Comparison of ENCODE assay signal across 8 mouse cellular contexts in the genomic region with DNA sequence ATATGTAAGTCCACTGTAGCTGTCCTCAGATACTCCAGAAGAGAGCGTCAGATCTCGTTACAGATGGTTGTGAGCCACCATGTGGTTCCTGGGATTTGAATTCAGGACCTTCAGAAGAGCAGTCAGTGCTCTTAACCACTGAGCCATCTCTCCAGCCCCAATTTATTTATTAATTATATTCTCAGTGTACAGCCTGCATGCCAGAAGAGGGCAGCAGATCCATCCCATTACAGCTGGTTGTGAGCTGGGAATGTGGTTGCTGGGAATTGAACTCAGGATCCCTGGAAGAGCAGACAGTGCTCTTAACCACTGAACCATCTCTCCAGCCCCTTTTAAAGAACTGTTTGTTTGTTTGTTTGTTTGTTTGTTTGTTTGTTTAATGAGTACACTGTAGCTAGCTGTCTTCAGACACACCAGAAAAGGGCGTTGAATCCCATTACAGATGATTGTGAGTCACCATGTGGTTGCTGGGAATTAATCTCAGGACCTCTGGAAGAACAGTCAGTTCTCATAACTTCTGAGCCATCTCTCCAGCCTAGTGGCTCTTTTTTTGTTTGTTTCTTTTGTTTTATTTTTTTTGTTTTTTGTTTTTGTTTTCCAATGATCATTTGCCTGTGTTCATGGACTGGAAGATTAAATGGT. TPM values are rescaled to one million over a fixed set of nuclear protein-coding genes. Genes with fewer than 3 reads are reported as not detected.
DNase-seq lines count a peak whose midpoint lies in the region; ATAC-seq and TF ChIP-seq lines count a peak whose summit lies in the region.
"Not testable (repeated sequence)": the region's sequence is repeated elsewhere in the genome, so short reads cannot be mapped to it uniquely, and the experiment has no call there.
"Had no signal": no experiment of that assay in that cellular context is flagged by ENCODE, and none has a peak within 500 bp of the region (broad histone marks: within the 10 kb centered on the region; RNA-seq: fewer than 3 reads in every experiment).

No protein-coding gene starts in this region.

- H3K9ac ChIP-seq in hindbrain, postnatal 0 days (replicated peaks; ENCODE audit: low read length) = not testable (repeated sequence)

- TF ChIP-seq POLR2A in cortical plate, adult 2 months (IDR thresholded peaks at IDR 0.05; ENCODE audit: extremely low read depth, insufficient read depth, low read length); lung, adult 2 months (IDR thresholded peaks at IDR 0.05; ENCODE audit: borderline replicate concordance, extremely low read depth, low read depth, low read length): not testable (repeated sequence)

- H3K36me3 ChIP-seq in hindbrain, postnatal 0 days (ENCODE audit: insufficient read depth, low read length) = not testable (repeated sequence)

- H3K4me2 ChIP-seq in hindbrain, postnatal 0 days (ENCODE audit: low read depth, low read length) = not testable (repeated sequence)

- H3K27me3 ChIP-seq in Patski; hindbrain, postnatal 0 days (ENCODE audit: insufficient read depth, low read length): not testable (repeated sequence)

- WGBS in hindbrain, postnatal 0 days = 90% methylated on average over 3 of the region's 3 CpGs
- WGBS in lung, adult 2 months = 73% methylated on average over 3 of the region's 3 CpGs

- not testable (repeated sequence) for H3K4me3 ChIP-seq in cortical plate, adult 2 months (ENCODE audit: insufficient read depth, low read length); hindbrain, postnatal 0 days (ENCODE audit: low read length); lung, adult 2 months (replicated peaks; ENCODE audit: extremely low read depth, low read depth, low read length)

- in situ Hi-C loops in Patski (cut with MboI; ENCODE audit: low pct_unique_long_range_greater_than_20kb) = not testable (repeated sequence)

- DNase-seq in CD4-positive, CD25-positive, alpha-beta regulatory T cell, adult 2 months (ENCODE audit: low read depth, low spot score) = peak; percentile 53
- DNase-seq in Patski (ENCODE audit: low read depth, low spot score); hindbrain, postnatal 0 days (ENCODE audit: low spot score); lung, adult 2 months: not testable (repeated sequence)
- peak; percentile 40 to 73 for DNase-seq in kidney, postnatal 36 days
- peak; percentile 12 for DNase-seq in retina, postnatal 1 day

- not testable (repeated sequence) for H3K9me3 ChIP-seq in hindbrain, postnatal 0 days (ENCODE audit: low read length)

- POLR2A ChIA-PET in Patski (lab: Charles Lee) = not testable (repeated sequence)

- H3K4me1 ChIP-seq in cortical plate, adult 2 months (ENCODE audit: control insufficient read depth, insufficient read depth, low read length); hindbrain, postnatal 0 days (ENCODE audit: insufficient read depth, low read length); lung, adult 2 months (ENCODE audit: control insufficient read depth, insufficient read depth, low read length): not testable (repeated sequence)

- H3K27ac ChIP-seq in cortical plate, adult 2 months (ENCODE audit: insufficient read depth, low read length); hindbrain, postnatal 0 days: not testable (repeated sequence)

- peak; percentile 83 for TF ChIP-seq CTCF in Patski (IDR thresholded peaks at IDR 0.05)
- peak; percentile 25; the same call in 1 of the 2 replicates for TF ChIP-seq CTCF in cortical plate, adult 2 months (IDR thresholded peaks at IDR 0.05; ENCODE audit: extremely low read depth, insufficient read depth, low read length)
- TF ChIP-seq CTCF in hindbrain, postnatal 0 days (IDR thresholded peaks at IDR 0.05; ENCODE audit: low read depth) = peak; percentile 46
- TF ChIP-seq CTCF in lung, adult 2 months (IDR thresholded peaks at IDR 0.05; ENCODE audit: insufficient read depth, low read length) = peak; percentile 43; the same call in 1 of the 2 replicates

- peak; percentile 44 for ATAC-seq in Patski
- ATAC-seq in hindbrain, postnatal 0 days = not testable (repeated sequence)

- CTCF ChIA-PET in Patski (lab: Charles Lee) = interaction anchor here (0.7 to 4.7 kb wide), 8 partner anchors 11 to 94 kb away, joined by 3 to 24 read pairs (median 5); no protein-coding TSS in a partner anchor

RNA-seq across cellular contexts. Expression of a gene that starts 13.6 kb away (rescaled TPM):
- 173 TPM for polyA plus RNA-seq in Patski (2021)
- 106 TPM in 2 replicates for polyA plus RNA-seq in cortical plate, adult 2 months (2012; rRNA removed)
- 118 and 119 TPM in 2 replicates for total RNA-seq in hindbrain, postnatal 0 days (2014; rRNA removed)
- 128 and 129 TPM in 2 replicates for polyA plus RNA-seq in hindbrain, postnatal 0 days (2015; fragmentation: Nextera tagmentation; extraction: Ambion mirVana)
- 89.5 and 111 TPM in 2 replicates for polyA plus RNA-seq in lung, adult 2 months (2012; rRNA removed)

RNA-seq across cellular contexts. Expression of a gene that starts 30.5 kb away (rescaled TPM):
- 112 TPM for polyA plus RNA-seq in Patski (2021)
- 127 and 129 TPM in 2 replicates for polyA plus RNA-seq in cortical plate, adult 2 months (2012; rRNA removed)
- 111 and 112 TPM in 2 replicates for total RNA-seq in hindbrain, postnatal 0 days (2014; rRNA removed)
- 56.7 and 65.3 TPM in 2 replicates for polyA plus RNA-seq in hindbrain, postnatal 0 days (2015; fragmentation: Nextera tagmentation; extraction: Ambion mirVana)
- polyA plus RNA-seq in lung, adult 2 months (2012; rRNA removed) = 70.8 and 81.2 TPM in 2 replicates

RNA-seq across cellular contexts. Expression of a gene that starts 45.9 kb away (rescaled TPM):
- 0.85 TPM for polyA plus RNA-seq in Patski (2021)
- 8.7 TPM in 2 replicates for polyA plus RNA-seq in cortical plate, adult 2 months (2012; rRNA removed)
- total RNA-seq in hindbrain, postnatal 0 days (2014; rRNA removed) = 0.31 TPM in 1 of 2 replicates, not detected in the other
- 0.79 and 1.1 TPM in 2 replicates for polyA plus RNA-seq in hindbrain, postnatal 0 days (2015; fragmentation: Nextera tagmentation; extraction: Ambion mirVana)
- polyA plus RNA-seq in lung, adult 2 months (2012; rRNA removed) = 3.5 and 7.4 TPM in 2 replicates

RNA-seq across cellular contexts. Expression of a gene that starts 55.4 kb away (rescaled TPM):
- polyA plus RNA-seq in Patski (2021) = 106 TPM
- 225 and 288 TPM in 2 replicates for polyA plus RNA-seq in cortical plate, adult 2 months (2012; rRNA removed)
- total RNA-seq in hindbrain, postnatal 0 days (2014; rRNA removed) = 61.0 and 65.4 TPM in 2 replicates
- polyA plus RNA-seq in hindbrain, postnatal 0 days (2015; fragmentation: Nextera tagmentation; extraction: Ambion mirVana) = 20.3 and 21.6 TPM in 2 replicates
- polyA plus RNA-seq in lung, adult 2 months (2012; rRNA removed) = 29.1 and 36.7 TPM in 2 replicates
- polyA plus RNA-seq: macrophage had no signal

RNA-seq across cellular contexts. Expression of a gene that starts 59.4 kb away (rescaled TPM):
- 1.4 TPM for polyA plus RNA-seq in Patski (2021)
- polyA plus RNA-seq in cortical plate, adult 2 months (2012; rRNA removed) = 383 and 414 TPM in 2 replicates
- total RNA-seq in hindbrain, postnatal 0 days (2014; rRNA removed) = 229 and 238 TPM in 2 replicates
- 4.1 and 4.9 TPM in 2 replicates for polyA plus RNA-seq in hindbrain, postnatal 0 days (2015; fragmentation: Nextera tagmentation; extraction: Ambion mirVana)
- 5.2 and 7.7 TPM in 2 replicates for polyA plus RNA-seq in lung, adult 2 months (2012; rRNA removed)

Comparison
In these comparisons a context has a peak if more than half of its experiments do, and no peak if none do; other contexts are left out.
1. CTCF ChIP-seq: peak in every context shown above with its lines; median percentile 83 in Patski; 46 in hindbrain, postnatal 0 days; 43 in lung, adult 2 months; 25 in cortical plate, adult 2 months.